Mouse (Mus musculus) erythroblast, embryonic 14.5 days (primary cell): Measurements from ENCODE around the gene Rcn1. TPM values are rescaled to one million over a fixed set of nuclear protein-coding genes. Genes with fewer than 3 reads are reported as not detected.

Experiments
- H3K27me3 ChIP-seq: 2 replicates; pipeline ENCODE4 v1.6.1; 2012; ENCODE audit warnings: inconsistent platforms; ENCODE audit not compliant: control insufficient read depth
- H3K36me3 ChIP-seq: 2 replicates; pipeline ENCODE4 v1.6.1; 2012; ENCODE audit warnings: mild to moderate bottlenecking, inconsistent platforms; ENCODE audit not compliant: control insufficient read depth
- H3K4me1 ChIP-seq: 2 replicates; pipeline ENCODE4 v1.6.1; 2012; ENCODE audit warnings: inconsistent platforms; ENCODE audit not compliant: control insufficient read depth
- H3K4me3 ChIP-seq: replicated peaks from 2 replicates; pipeline ENCODE3; 2012; ENCODE audit warnings: moderate library complexity, mild to moderate bottlenecking, inconsistent platforms
- H3K9me3 ChIP-seq: 2 replicates; pipeline ENCODE4 v1.6.1; 2012; ENCODE audit warnings: low read length, inconsistent platforms, mixed read lengths; ENCODE audit not compliant: control insufficient read depth
- GATA1 ChIP-seq: IDR thresholded peaks from 2 replicates; pipeline ENCODE4 v1.6.1; 2012; ENCODE audit warnings: low read length, inconsistent platforms, mixed read lengths
- TAL1 ChIP-seq: IDR thresholded peaks from 3 replicates; pipeline ENCODE4 v1.6.1; 2012; ENCODE audit warnings: low read length, inconsistent platforms, mixed read lengths
- polyA plus RNA-seq: library from polyadenylated mRNA; stranded (reverse); fragments of >175 nt; gene quantifications from 2 replicates; pipeline ENCODE4 v1.2.3, GENCODE M21; 2012

Gene Rcn1
- polyA plus RNA-seq, 1 experiment: 0.12 TPM

DNA sequence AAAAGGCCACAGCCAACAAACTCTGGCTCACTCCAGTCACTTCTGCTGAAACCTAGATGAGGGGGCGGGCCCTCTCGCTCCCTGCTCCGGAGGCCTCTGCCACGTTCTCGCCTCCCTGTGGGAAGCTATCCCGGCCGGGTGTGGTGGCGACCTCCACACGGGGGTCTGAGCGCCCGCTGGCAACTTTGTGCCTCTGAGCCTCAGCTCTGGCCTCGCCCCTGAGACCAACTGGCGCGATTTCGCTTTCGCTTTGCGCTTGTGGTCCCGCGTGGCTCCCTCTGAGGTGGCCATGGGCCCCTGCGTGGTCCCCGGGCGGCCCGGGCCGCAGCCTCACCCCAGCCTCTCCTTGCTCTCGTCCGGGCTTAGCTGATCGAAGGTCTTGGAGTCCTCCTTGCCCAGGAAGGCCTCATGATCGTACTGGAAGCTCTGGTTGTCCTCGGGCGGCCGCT, 459 bp downstream of the Rcn1 start:
- Histone ChIP-seq H3K4me1 (peaks cover 51% of the 10 kb centered on the region), H3K27me3 (peaks cover 15% of the 10 kb centered on the region), H3K36me3 (peaks cover 12% of the 10 kb centered on the region), H3K9me3 (peaks cover 2% of the 10 kb centered on the region; the same call in 1 of the 2 replicates), H3K4me3 (peak overlapping the region; percentile 77)
- no peak for TF ChIP-seq TAL1
- TF ChIP-seq GATA1: no peak

GRCm38 (mm10) chr2:105397446-105398211, 1.5 kb downstream of the Rcn1 start:
- Histone ChIP-seq H3K9me3 (peaks cover 2% of the 10 kb centered on the region; the same call in 1 of the 2 replicates), H3K36me3 (peaks cover 18% of the 10 kb centered on the region), H3K27me3 (peaks cover 15% of the 10 kb centered on the region), H3K4me1 (peaks cover 51% of the 10 kb centered on the region), H3K4me3 (peak overlapping the region; percentile 77)
- TF ChIP-seq GATA1 (no peak), TAL1 (no peak)

DNA sequence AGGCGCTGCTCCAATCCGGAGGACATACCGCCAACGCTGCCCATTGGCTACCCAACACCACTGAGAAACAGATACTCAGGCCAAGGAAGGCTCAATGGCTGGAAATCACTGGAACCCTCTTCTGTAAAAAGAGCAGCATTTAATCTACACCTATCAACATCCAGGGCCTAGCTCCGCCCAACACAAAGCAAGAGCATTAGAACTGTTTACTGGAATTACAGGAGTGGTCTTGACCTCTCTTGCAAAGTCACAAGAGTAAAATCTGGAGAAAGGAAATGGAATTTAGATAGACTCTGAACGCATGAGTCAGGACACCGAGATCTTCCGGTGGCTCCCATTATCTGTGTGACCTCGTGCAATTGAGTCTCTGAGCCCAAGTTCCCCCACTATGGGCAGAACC, 3.1 kb downstream of the Rcn1 start:
- H3K4me1 ChIP-seq: peaks cover 50% of the 10 kb centered on the region

GRCm38 (mm10) chr2:105394375-105394774, 4.7 kb downstream of the Rcn1 start:
- H3K4me1 ChIP-seq: peaks cover 39% of the 10 kb centered on the region
- no peaks in the 10 kb centered on the region; the same call in 1 of the 2 replicates for H3K27me3 ChIP-seq
- no peaks in the 10 kb centered on the region for H3K9me3 ChIP-seq
- no peak for TF ChIP-seq GATA1
- TF ChIP-seq TAL1: no peak
- peaks cover 39% of the 10 kb centered on the region for H3K36me3 ChIP-seq
- no peak overlapping the region for H3K4me3 ChIP-seq

More for the DNA sequence above, 3.1 kb downstream of the Rcn1 start:
- Histone ChIP-seq H3K36me3 (peaks cover 28% of the 10 kb centered on the region), H3K4me3 (no peak overlapping the region), H3K27me3 (peaks cover 5% of the 10 kb centered on the region), H3K9me3 (peaks cover 2% of the 10 kb centered on the region; the same call in 1 of the 2 replicates)
- TF ChIP-seq TAL1: no peak
- no peak for TF ChIP-seq GATA1

DNA sequence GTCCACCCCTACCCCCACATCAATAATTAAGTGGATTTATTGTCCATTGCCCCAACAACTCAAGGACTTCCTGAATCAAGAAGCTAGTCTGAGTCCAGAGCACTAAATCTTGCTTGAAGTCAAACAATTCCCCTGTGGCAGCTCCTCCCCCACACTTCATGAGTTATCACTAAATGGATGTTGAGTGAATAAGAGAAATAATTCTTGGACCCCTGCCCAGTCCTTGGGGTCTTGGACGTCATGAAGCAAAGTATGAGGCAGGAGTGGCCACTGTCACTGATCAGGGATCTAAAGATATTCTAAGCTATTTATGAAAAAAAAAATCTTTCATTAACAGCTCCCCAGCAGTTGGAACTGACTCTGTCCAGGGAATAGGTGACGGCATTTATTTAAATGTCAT, 6.6 kb downstream of the Rcn1 start:
- Histone ChIP-seq H3K4me3 (no peak overlapping the region), H3K27me3 (no peaks in the 10 kb centered on the region), H3K4me1 (peaks cover 22% of the 10 kb centered on the region), H3K9me3 (no peaks in the 10 kb centered on the region), H3K36me3 (peaks cover 53% of the 10 kb centered on the region)
- no peak for TF ChIP-seq TAL1

DNA sequence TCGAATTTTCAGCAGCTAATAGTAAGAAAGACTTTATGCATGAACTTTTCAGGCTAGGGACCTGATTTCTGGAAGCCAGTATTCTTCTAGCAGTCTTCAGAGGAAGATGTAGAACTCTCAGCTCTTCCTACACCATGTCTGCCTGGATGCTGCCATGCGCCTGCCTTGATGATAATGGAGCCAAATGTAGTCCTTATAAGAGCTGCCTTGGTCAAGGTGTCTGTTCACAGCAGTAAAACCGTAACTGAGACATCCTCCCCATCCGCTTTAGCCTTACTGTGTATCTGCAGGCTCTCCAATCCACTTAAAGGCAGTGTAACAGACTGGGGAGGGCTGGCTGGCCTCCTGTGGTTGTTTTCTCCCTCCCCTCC, 7.7 kb downstream of the Rcn1 start:
- no peaks in the 10 kb centered on the region for H3K9me3 ChIP-seq
- peaks cover 60% of the 10 kb centered on the region for H3K36me3 ChIP-seq
- no peak overlapping the region for H3K4me3 ChIP-seq
- TF ChIP-seq TAL1: no peak
- TF ChIP-seq GATA1: no peak
- no peaks in the 10 kb centered on the region for H3K27me3 ChIP-seq
- peaks cover 12% of the 10 kb centered on the region for H3K4me1 ChIP-seq

- H3K9me3 ChIP-seq: no peaks in the 10 kb centered on the region
- H3K4me3 ChIP-seq: no peak overlapping the region
- peaks cover 66% of the 10 kb centered on the region for H3K36me3 ChIP-seq
- no peak for TF ChIP-seq TAL1
- no peak for TF ChIP-seq GATA1
- H3K27me3 ChIP-seq: no peaks in the 10 kb centered on the region
- peaks cover 7% of the 10 kb centered on the region for H3K4me1 ChIP-seq
Measured at GRCm38 (mm10) chr2:105390653-105391413, 8.3 kb downstream of the Rcn1 start.

- TF ChIP-seq TAL1 (no peak), GATA1 (no peak)
- Histone ChIP-seq H3K27me3 (no peaks in the 10 kb centered on the region), H3K4me1 (peaks cover 7% of the 10 kb centered on the region), H3K9me3 (no peaks in the 10 kb centered on the region), H3K36me3 (peaks cover 64% of the 10 kb centered on the region), H3K4me3 (no peak overlapping the region)
Measured at GRCm38 (mm10) chr2:105389007-105389890, 9.9 kb downstream of the Rcn1 start.

- peaks cover 45% of the 10 kb centered on the region for H3K36me3 ChIP-seq
Measured at GRCm38 (mm10) chr2:105386418-105386817, 12.7 kb downstream of the Rcn1 start.

More at GRCm38 (mm10) chr2:105386418-105386817, 12.7 kb downstream of the Rcn1 start:
- H3K27me3 ChIP-seq: no peaks in the 10 kb centered on the region
- no peak for TF ChIP-seq GATA1
- no peak for TF ChIP-seq TAL1
- peaks cover 7% of the 10 kb centered on the region for H3K4me1 ChIP-seq
- H3K9me3 ChIP-seq: no peaks in the 10 kb centered on the region
- no peak overlapping the region for H3K4me3 ChIP-seq
